Mouse (Mus musculus): Measurements from ENCODE around the gene Zbtb11. TPM values are rescaled to one million over a fixed set of nuclear protein-coding genes. Genes with fewer than 3 reads are reported as not detected.

Zbtb11 gene
- 5.1 and 5.5 TPM in 2 replicates for polyA plus RNA-seq (2012; rRNA removed)

DNA sequence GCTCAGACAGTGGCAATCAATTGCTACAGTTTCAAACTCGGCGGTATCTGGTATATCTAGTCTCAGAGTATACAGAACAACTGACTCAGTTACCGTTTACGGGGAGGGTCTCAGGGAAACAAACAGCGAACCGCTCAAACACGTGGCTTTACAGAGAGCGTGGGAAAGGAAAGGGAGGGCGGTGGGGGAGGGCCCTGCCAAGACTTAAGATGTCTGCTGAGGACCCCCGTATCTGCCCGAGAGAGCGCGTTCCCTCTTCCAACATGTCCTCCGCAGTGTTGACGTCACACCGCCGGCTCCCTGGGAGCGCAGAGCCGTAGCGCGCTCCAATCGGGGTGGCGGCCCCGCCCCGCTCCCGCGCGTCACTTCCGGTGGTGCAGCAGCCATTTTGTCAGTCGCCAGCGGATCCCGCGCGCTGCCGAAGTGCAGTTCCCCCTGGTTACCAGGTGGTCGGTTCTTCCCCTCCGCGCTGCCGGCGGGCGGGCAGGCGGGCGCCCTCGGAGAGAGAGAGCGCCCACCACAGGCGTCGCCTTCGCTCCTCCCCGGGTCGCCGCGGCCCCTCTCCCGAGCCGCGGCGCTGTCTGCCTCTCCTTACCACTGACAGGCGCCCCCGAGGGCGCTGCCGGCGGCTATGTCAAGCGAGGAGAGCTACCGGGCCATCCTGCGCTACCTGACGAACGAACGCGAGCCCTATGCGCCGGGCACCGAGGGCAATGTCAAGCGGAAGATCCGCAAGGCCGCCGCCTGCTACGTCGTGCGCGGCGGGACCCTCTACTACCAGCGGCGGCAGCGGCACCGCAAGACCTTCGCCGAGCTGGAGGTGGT is at the start of gene Zbtb11:
Zbtb11 (plus strand) TSS at position 453 of the 825 bp plus-strand sequence.
- Histone ChIP-seq H3K36me3 (ENCODE audit: control insufficient read depth, insufficient read depth, low read length) (no peaks in the 10 kb centered on the region; the same call in none of the 2 replicates), H3K27me3 (ENCODE audit: control insufficient read depth, insufficient read depth, low read length) (no peaks in the 10 kb centered on the region), H3K4me3 (ENCODE audit: control insufficient read depth, low read depth, low read length) (peak within 1 kb of the TSS; percentile 91), H3K27ac (ENCODE audit: control insufficient read depth, insufficient read depth, low read depth, low read length) (peak within 1 kb of the TSS; percentile 95), H3K4me1 (ENCODE audit: control insufficient read depth, insufficient read depth, low read length) (no peaks in the 10 kb centered on the region)
- TF ChIP-seq CTCF (IDR thresholded peaks at IDR 0.05; ENCODE audit: control insufficient read depth, insufficient read depth, insufficient replicate concordance, low read depth, low read length): no peak
- TF ChIP-seq POLR2A (IDR thresholded peaks at IDR 0.05; ENCODE audit: control insufficient read depth, low read depth, low read length): peak; percentile 89

DNA sequence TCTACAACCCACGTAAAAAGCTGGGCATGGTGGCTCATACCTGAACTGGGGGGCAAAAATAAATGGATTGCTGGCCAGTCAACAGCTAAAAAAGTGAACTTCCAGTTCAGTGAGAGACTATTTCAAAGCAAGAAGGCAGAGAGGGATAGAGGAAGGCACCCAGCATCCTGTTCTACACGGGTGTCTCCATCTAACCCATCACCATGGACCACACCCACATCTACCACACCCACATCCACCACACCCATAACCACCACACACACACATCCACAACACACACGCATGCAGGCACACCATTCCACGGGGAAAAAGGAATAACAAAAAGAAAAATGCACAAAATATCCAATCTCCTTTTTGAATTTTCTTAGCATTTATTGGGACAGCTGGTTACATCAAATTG is 49.7 kb upstream of the Zbtb11 start:
- no peaks in the 10 kb centered on the region for H3K4me1 ChIP-seq (ENCODE audit: control insufficient read depth, insufficient read depth, low read length)
- peaks cover 6% of the 10 kb centered on the region; the same call in 1 of the 2 replicates for H3K36me3 ChIP-seq (ENCODE audit: control insufficient read depth, insufficient read depth, low read length)
- H3K27ac ChIP-seq (ENCODE audit: control insufficient read depth, insufficient read depth, low read depth, low read length): no peak overlapping the region
- H3K27me3 ChIP-seq (ENCODE audit: control insufficient read depth, insufficient read depth, low read length): no peaks in the 10 kb centered on the region
- TF ChIP-seq POLR2A (IDR thresholded peaks at IDR 0.05; ENCODE audit: control insufficient read depth, low read depth, low read length) (no peak), CTCF (IDR thresholded peaks at IDR 0.05; ENCODE audit: control insufficient read depth, insufficient read depth, insufficient replicate concordance, low read depth, low read length) (no peak)
- H3K4me3 ChIP-seq (ENCODE audit: control insufficient read depth, low read depth, low read length): no peak overlapping the region

GRCm38 (mm10) chr16:55933681-55934343 is 39.9 kb upstream of the Zbtb11 start:
- Histone ChIP-seq H3K36me3 (ENCODE audit: control insufficient read depth, insufficient read depth, low read length) (no peaks in the 10 kb centered on the region; the same call in 1 of the 2 replicates), H3K27me3 (ENCODE audit: control insufficient read depth, insufficient read depth, low read length) (no peaks in the 10 kb centered on the region), H3K4me3 (ENCODE audit: control insufficient read depth, low read depth, low read length) (peak overlapping the region; percentile 86), H3K27ac (ENCODE audit: control insufficient read depth, insufficient read depth, low read depth, low read length) (peak overlapping the region; percentile 86), H3K4me1 (ENCODE audit: control insufficient read depth, insufficient read depth, low read length) (peaks cover 3% of the 10 kb centered on the region)
- TF ChIP-seq POLR2A (IDR thresholded peaks at IDR 0.05; ENCODE audit: control insufficient read depth, low read depth, low read length) (peak; percentile 49), CTCF (IDR thresholded peaks at IDR 0.05; ENCODE audit: control insufficient read depth, insufficient read depth, insufficient replicate concordance, low read depth, low read length) (no peak)

DNA sequence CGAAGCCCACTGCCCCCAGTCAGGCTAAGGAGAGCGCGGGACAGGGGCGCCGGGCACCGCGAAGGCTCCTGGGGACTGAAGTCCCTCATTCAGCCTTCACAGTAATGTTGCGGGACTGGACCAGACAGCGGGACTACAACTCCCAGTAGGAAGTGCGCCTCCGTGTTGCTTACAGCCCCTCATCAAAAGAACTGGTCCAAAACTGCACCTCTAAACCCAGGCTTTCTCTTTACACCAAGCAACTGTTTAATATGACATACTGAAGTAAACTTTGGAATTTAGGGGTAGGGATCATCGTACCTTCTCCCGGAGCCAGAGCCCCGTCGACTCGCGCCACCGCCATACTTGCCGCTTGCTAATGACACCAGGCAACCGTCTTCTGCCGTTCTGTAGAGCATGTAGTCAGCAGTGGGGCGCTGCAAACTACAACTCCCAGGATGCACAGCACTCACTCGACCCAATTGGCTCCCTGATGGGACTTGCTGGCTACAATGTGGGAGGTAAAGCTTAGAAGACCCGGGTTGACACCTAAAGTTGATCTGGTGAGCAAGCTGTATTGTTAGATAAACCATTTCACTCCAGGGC is 39.1 kb upstream of the Zbtb11 start, which contains the start of gene Cep97:
Cep97 (minus strand) TSS at position 403 of the 585 bp plus-strand sequence.
- Histone ChIP-seq H3K27ac (ENCODE audit: control insufficient read depth, insufficient read depth, low read depth, low read length) (peak within 1 kb of the TSS; percentile 86), H3K27me3 (ENCODE audit: control insufficient read depth, insufficient read depth, low read length) (no peaks in the 10 kb centered on the region), H3K4me1 (ENCODE audit: control insufficient read depth, insufficient read depth, low read length) (peaks cover 3% of the 10 kb centered on the region), H3K36me3 (ENCODE audit: control insufficient read depth, insufficient read depth, low read length) (no peaks in the 10 kb centered on the region; the same call in 1 of the 2 replicates), H3K4me3 (ENCODE audit: control insufficient read depth, low read depth, low read length) (peak within 1 kb of the TSS; percentile 86)
- no peak for TF ChIP-seq CTCF (IDR thresholded peaks at IDR 0.05; ENCODE audit: control insufficient read depth, insufficient read depth, insufficient replicate concordance, low read depth, low read length)
- peak; percentile 79 for TF ChIP-seq POLR2A (IDR thresholded peaks at IDR 0.05; ENCODE audit: control insufficient read depth, low read depth, low read length)

GRCm38 (mm10) chr16:55938761-55939160 is 34.9 kb upstream of the Zbtb11 start:
- no peak overlapping the region for H3K27ac ChIP-seq (ENCODE audit: control insufficient read depth, insufficient read depth, low read depth, low read length)
- no peaks in the 10 kb centered on the region for H3K36me3 ChIP-seq (ENCODE audit: control insufficient read depth, insufficient read depth, low read length)
- no peaks in the 10 kb centered on the region; the same call in 1 of the 2 replicates for H3K4me1 ChIP-seq (ENCODE audit: control insufficient read depth, insufficient read depth, low read length)
- no peak for TF ChIP-seq POLR2A (IDR thresholded peaks at IDR 0.05; ENCODE audit: control insufficient read depth, low read depth, low read length)
- TF ChIP-seq CTCF (IDR thresholded peaks at IDR 0.05; ENCODE audit: control insufficient read depth, insufficient read depth, insufficient replicate concordance, low read depth, low read length): no peak
- H3K4me3 ChIP-seq (ENCODE audit: control insufficient read depth, low read depth, low read length): no peak overlapping the region
- H3K27me3 ChIP-seq (ENCODE audit: control insufficient read depth, insufficient read depth, low read length): no peaks in the 10 kb centered on the region

DNA sequence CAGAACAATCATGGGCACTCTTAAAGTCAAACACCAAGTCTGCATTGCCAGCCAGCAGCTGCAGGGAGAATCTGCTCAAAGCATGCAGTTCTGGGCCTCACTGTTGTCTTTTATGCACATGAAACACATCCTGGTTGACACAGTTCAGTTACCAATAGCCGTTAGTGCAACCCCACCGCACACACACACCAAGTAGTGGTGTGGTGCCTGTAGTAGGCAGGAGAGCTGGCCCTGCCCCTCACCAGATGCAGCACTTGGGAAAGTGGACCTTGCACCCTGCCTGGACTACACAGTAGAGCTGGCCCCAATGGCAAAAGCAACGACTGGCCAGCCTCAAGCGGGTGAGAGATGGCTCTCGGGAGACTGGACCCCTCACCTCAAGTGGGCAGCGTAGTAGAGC is 34.0 kb upstream of the Zbtb11 start:
- H3K4me1 ChIP-seq (ENCODE audit: control insufficient read depth, insufficient read depth, low read length): no peaks in the 10 kb centered on the region
- H3K4me3 ChIP-seq (ENCODE audit: control insufficient read depth, low read depth, low read length): no peak overlapping the region
- no peak overlapping the region for H3K27ac ChIP-seq (ENCODE audit: control insufficient read depth, insufficient read depth, low read depth, low read length)
- H3K27me3 ChIP-seq (ENCODE audit: control insufficient read depth, insufficient read depth, low read length): no peaks in the 10 kb centered on the region
- TF ChIP-seq CTCF (IDR thresholded peaks at IDR 0.05; ENCODE audit: control insufficient read depth, insufficient read depth, insufficient replicate concordance, low read depth, low read length) (no peak), POLR2A (IDR thresholded peaks at IDR 0.05; ENCODE audit: control insufficient read depth, low read depth, low read length) (no peak)
- H3K36me3 ChIP-seq (ENCODE audit: control insufficient read depth, insufficient read depth, low read length): no peaks in the 10 kb centered on the region

DNA sequence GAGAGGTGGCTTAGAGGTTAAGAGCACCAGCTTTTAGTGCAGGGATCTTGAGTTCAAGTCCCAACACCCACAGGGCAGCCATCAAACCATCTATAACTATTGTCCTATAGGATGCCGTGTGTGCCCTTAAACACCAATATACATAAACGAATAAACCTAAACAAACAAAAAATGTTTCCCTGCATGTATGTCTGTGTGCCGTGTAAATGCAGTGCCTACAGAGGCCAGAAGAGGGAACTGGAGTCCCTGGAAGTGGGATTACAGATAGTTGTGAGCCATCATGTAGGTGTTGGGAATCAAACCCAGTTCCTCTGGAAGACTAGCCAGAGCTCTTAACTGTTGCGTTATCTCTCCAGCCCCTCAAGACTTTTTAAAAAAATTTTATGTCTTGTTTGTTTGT is 32.9 kb upstream of the Zbtb11 start:
- H3K36me3 ChIP-seq (ENCODE audit: control insufficient read depth, insufficient read depth, low read length): no peaks in the 10 kb centered on the region
- no peaks in the 10 kb centered on the region for H3K4me1 ChIP-seq (ENCODE audit: control insufficient read depth, insufficient read depth, low read length)
- TF ChIP-seq CTCF (IDR thresholded peaks at IDR 0.05; ENCODE audit: control insufficient read depth, insufficient read depth, insufficient replicate concordance, low read depth, low read length) (no peak), POLR2A (IDR thresholded peaks at IDR 0.05; ENCODE audit: control insufficient read depth, low read depth, low read length) (no peak)
- H3K4me3 ChIP-seq (ENCODE audit: control insufficient read depth, low read depth, low read length): no peak overlapping the region
- H3K27me3 ChIP-seq (ENCODE audit: control insufficient read depth, insufficient read depth, low read length): no peaks in the 10 kb centered on the region
- H3K27ac ChIP-seq (ENCODE audit: control insufficient read depth, insufficient read depth, low read depth, low read length): no peak overlapping the region
